Mouse (Mus musculus): ENCODE results near the gene Fam160b1. TPM values are rescaled to one million over a fixed set of nuclear protein-coding genes. Genes with fewer than 3 reads are reported as not detected.

Fam160b1 gene
- total and polyA plus RNA-seq, 3 experiments, result 4.4 to 7.7 (median 4.8) TPM

DNA sequence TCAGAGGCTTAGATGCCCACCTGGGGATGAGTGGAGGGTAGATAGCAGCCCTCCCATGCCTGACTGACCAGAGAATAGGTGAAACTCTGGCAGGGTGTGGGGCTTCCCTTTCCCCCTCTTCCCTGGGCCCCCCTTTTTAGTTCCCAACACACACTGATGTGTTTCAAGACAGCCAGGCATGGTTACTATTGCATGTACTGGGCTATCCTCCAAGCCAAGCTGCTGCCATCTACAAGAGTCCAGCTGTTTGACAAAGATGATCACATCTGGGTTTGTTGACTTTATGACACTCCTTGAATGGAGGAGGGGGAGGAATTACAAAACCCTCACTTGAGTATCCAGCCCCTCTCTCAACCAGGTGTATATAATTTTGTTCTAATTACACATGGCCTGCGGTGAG lies 47.5 kb downstream of the Fam160b1 start:
- H3K79me2 ChIP-seq (replicated peaks; ENCODE audit: control insufficient read depth, extremely low read depth, insufficient read depth, poor library complexity, severe bottlenecking), result no peaks in the 10 kb centered on the region
- dilution Hi-C loops (cut with MboI; ENCODE audit: extremely low pct_ligation_motif_present, extremely low pct_unique_long_range_greater_than_20kb, low sequenced_read_pairs) (no loop called here), in situ Hi-C loops (cut with MboI; ENCODE audit: low pct_ligation_motif_present, low pct_unique_long_range_greater_than_20kb, low sequenced_read_pairs) (loop anchor here (25.0 kb wide), 1 partner anchor 204 kb away; the partner anchor contains the start of gene Atrnl1)
- H3K27me3 ChIP-seq (replicated peaks), result no peaks in the 10 kb centered on the region
- H3K9me3 ChIP-seq (replicated peaks; ENCODE audit: low read length), result no peaks in the 10 kb centered on the region
- no peak overlapping the region for H3K4me3 ChIP-seq (replicated peaks in 1 of 3; ENCODE audit: low read depth in 2 of 3, low read length in 2 of 3, poor library complexity in 1 of 3)
- TF ChIP-seq ZNF384 (IDR thresholded peaks at IDR 0.05; ENCODE audit: low read depth, low read length), result no peak
- TF ChIP-seq CHD2 (IDR thresholded peaks at IDR 0.05; ENCODE audit: low read length), result no peak
- no peak for TF ChIP-seq RCOR1 (conservative IDR thresholded peaks at IDR 0.05; ENCODE audit: low read depth, low read length)
- TF ChIP-seq POLR2A (IDR thresholded peaks at IDR 0.05; ENCODE audit: low read depth, low read length), result no peak
- TF ChIP-seq SMC3 (IDR thresholded peaks at IDR 0.05; ENCODE audit: low read depth, low read length), result no peak
- TF ChIP-seq MAX (IDR thresholded peaks at IDR 0.05; ENCODE audit: low read length), result no peak
- no peak for TF ChIP-seq CTCF (conservative IDR thresholded peaks at IDR 0.05 in 1 of 2, IDR thresholded peaks at IDR 0.05 in 1 of 2; ENCODE audit: low read depth in 2 of 2, low read length in 2 of 2)
- no peak for TF ChIP-seq SIN3A (IDR thresholded peaks at IDR 0.05; ENCODE audit: low read length)
- no peak for TF ChIP-seq TCF12 (IDR thresholded peaks at IDR 0.05; ENCODE audit: low read depth, low read length)
- DNase-seq (ENCODE audit: extremely low read depth), result no peak
- no peak overlapping the region for H3K9ac ChIP-seq (ENCODE audit: insufficient read depth, low read depth)
- H3K4me2 ChIP-seq (ENCODE audit: insufficient read depth, low read depth, poor library complexity, severe bottlenecking), result no peak overlapping the region
- H3K4me1 ChIP-seq (ENCODE audit: control insufficient read depth in 1 of 2, insufficient read depth in 2 of 2), result peaks cover 0 to 10% of the 10 kb centered on the region in 2 experiments; a peak in 3 of 4 replicates
- H3K36me3 ChIP-seq (replicated peaks in 1 of 2; ENCODE audit: control insufficient read depth in 1 of 2, insufficient read depth in 1 of 2, low read length in 1 of 2), result peaks cover 0 to 2% of the 10 kb centered on the region in 2 experiments
- no peak overlapping the region for H3K27ac ChIP-seq (ENCODE audit: insufficient read depth, low read depth)

DNA sequence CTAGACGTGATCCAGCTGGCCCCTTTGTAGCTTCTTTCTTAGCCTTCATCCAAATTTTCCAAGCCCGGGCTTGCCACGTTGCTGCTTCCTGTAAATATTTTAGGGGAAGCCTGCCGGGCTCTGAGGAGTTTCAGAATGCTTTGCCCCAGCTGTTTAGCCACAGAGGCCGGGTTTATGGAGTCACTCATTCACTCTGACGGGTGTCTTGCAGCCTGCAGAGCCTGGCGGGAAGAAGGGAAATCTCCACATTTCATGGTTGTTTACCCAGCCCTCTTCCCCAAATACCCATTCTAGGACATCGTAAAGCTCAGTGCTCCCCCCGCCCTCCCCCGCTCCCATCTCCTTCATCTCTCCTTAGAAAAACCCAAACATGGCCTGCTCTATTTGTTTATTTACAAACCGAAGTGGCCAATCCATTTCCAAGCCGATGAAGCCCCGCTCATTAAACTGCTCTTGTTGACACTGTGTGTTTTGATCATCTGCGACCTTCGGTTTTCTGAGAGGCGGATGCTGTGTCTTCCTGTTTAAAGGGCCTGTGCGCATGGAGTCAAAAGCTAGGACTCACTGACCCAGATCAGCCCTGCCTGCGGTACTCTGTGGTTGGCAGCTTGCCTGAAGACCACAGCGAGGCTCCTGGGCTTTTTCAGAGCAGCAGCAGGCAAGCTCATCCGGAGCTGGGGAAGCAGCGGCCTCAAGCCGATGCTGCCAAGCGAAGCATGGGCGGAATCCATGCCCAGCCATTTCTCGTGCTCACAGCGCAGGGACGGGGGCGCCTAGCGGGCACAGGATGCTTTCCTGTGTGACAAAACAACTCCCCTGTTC lies 51.1 kb downstream of the Fam160b1 start:
- in situ Hi-C loops (cut with MboI; ENCODE audit: low pct_ligation_motif_present, low pct_unique_long_range_greater_than_20kb, low sequenced_read_pairs), result loop anchor here (25.0 kb wide), 1 partner anchor 201 kb away; the partner anchor contains the start of gene Atrnl1
- dilution Hi-C loops (cut with MboI; ENCODE audit: extremely low pct_ligation_motif_present, extremely low pct_unique_long_range_greater_than_20kb, low sequenced_read_pairs), result no loop called here
- Histone ChIP-seq H3K36me3 (replicated peaks in 1 of 2; ENCODE audit: control insufficient read depth in 1 of 2, insufficient read depth in 1 of 2, low read length in 1 of 2) (peaks cover 0 to 2% of the 10 kb centered on the region in 2 experiments), H3K4me1 (ENCODE audit: control insufficient read depth in 1 of 2, insufficient read depth in 2 of 2) (0 out of 4 replicates have a peak, but pooled peaks cover 0 to 3% of the 10 kb centered on the region in 2 experiments), H3K4me3 (replicated peaks in 1 of 3; ENCODE audit: low read depth in 2 of 3, low read length in 2 of 3, poor library complexity in 1 of 3) (no peak overlapping the region), H3K4me2 (ENCODE audit: insufficient read depth, low read depth, poor library complexity, severe bottlenecking) (no peak overlapping the region), H3K79me2 (replicated peaks; ENCODE audit: control insufficient read depth, extremely low read depth, insufficient read depth, poor library complexity, severe bottlenecking) (no peaks in the 10 kb centered on the region), H3K9me3 (replicated peaks; ENCODE audit: low read length) (no peaks in the 10 kb centered on the region), H3K9ac (ENCODE audit: insufficient read depth, low read depth) (no peak overlapping the region), H3K27ac (ENCODE audit: insufficient read depth, low read depth) (no peak overlapping the region), H3K27me3 (replicated peaks) (no peaks in the 10 kb centered on the region)
- no peak for DNase-seq (ENCODE audit: extremely low read depth)
- TF ChIP-seq HCFC1 (IDR thresholded peaks at IDR 0.05; ENCODE audit: low read depth, low read length), result no peak
- no peak for TF ChIP-seq ZMIZ1 (IDR thresholded peaks at IDR 0.05; ENCODE audit: low read depth, low read length)
- TF ChIP-seq MAX (IDR thresholded peaks at IDR 0.05; ENCODE audit: low read length), result no peak
- TF ChIP-seq PAX5 (IDR thresholded peaks at IDR 0.05; ENCODE audit: low read length), result no peak
- TF ChIP-seq POLR2AphosphoS2 (IDR thresholded peaks at IDR 0.05; ENCODE audit: low read depth, low read length), result no peak
- no peak for TF ChIP-seq IRF4 (IDR thresholded peaks at IDR 0.05; ENCODE audit: low read depth, low read length)
- TF ChIP-seq ELF1 (IDR thresholded peaks at IDR 0.05; ENCODE audit: low read depth, low read length), result no peak
- no peak for TF ChIP-seq ETS1 (conservative IDR thresholded peaks at IDR 0.05; ENCODE audit: low read depth, low read length)
- no peak for TF ChIP-seq MYC (IDR thresholded peaks at IDR 0.05; ENCODE audit: low read depth, low read length)
- TF ChIP-seq CTCF (conservative IDR thresholded peaks at IDR 0.05 in 1 of 2, IDR thresholded peaks at IDR 0.05 in 1 of 2; ENCODE audit: low read depth in 2 of 2, low read length in 2 of 2), result no peak
- no peak for TF ChIP-seq CHD1 (IDR thresholded peaks at IDR 0.05; ENCODE audit: low read depth, low read length)
- no peak for TF ChIP-seq RCOR1 (conservative IDR thresholded peaks at IDR 0.05; ENCODE audit: low read depth, low read length)
- no peak for TF ChIP-seq MEF2A (IDR thresholded peaks at IDR 0.05; ENCODE audit: borderline replicate concordance, low read depth, low read length)
- TF ChIP-seq JUN (IDR thresholded peaks at IDR 0.05; ENCODE audit: insufficient read depth, low read depth, low read length), result no peak
